Mouse (Mus musculus) heart, adult 2 months (tissue): Measurements from ENCODE around the gene Tvp23b. TPM values are rescaled to one million over a fixed set of nuclear protein-coding genes. Genes with fewer than 3 reads are reported as not detected.
A peak's percentile ranks its signal among the peaks of the same experiment; 100 is the strongest.

ENCODE experiments used
- DNase-seq, 2 experiments: peaks; one replicate each; pipeline ENCODE4 v3.0.0; 2021
- H3K27ac ChIP-seq: fragments of 200-600 bp; 2 replicates; pipeline ENCODE4 v1.8.1; 2022
- H3K27me3 ChIP-seq: fragments of 200-500 bp; 2 replicates; pipeline ENCODE4 v1.6.1; 2012; ENCODE audit warnings: mild to moderate bottlenecking, low read length, inconsistent platforms, mixed read lengths; ENCODE audit not compliant: control insufficient read depth, insufficient read depth
- H3K36me3 ChIP-seq: fragments of 200-500 bp; 2 replicates; pipeline ENCODE4 v1.6.1; 2012; ENCODE audit warnings: low read length, inconsistent platforms; ENCODE audit not compliant: control insufficient read depth, insufficient read depth
- H3K4me1 ChIP-seq: fragments of 200-500 bp; 2 replicates; pipeline ENCODE4 v1.6.1; 2011; ENCODE audit warnings: low read length; ENCODE audit not compliant: control insufficient read depth, insufficient read depth
- H3K4me3 ChIP-seq: fragments of 200-600 bp; 2 replicates; pipeline ENCODE4 v1.8.1; 2022
- H3K79me2 ChIP-seq: fragments of 200-500 bp; replicated peaks from 2 replicates; pipeline ENCODE4 v1.6.1; 2012; ENCODE audit warnings: mild to moderate bottlenecking, inconsistent platforms, low read length, moderate library complexity, mixed read lengths; ENCODE audit not compliant: control insufficient read depth, insufficient read depth
- H3K9ac ChIP-seq: fragments of 200-500 bp; 2 replicates; pipeline ENCODE4 v1.6.1; 2012; ENCODE audit warnings: low read depth, mild to moderate bottlenecking, control low read depth, inconsistent platforms, low read length, mixed read lengths
- CTCF ChIP-seq: fragments of 200-600 bp; IDR thresholded peaks from 2 replicates; pipeline ENCODE4 v1.8.1; 2022; ENCODE audit warnings: antibody characterized with exemption, mild to moderate bottlenecking, moderate library complexity
- EP300 ChIP-seq: fragments of 200-500 bp; IDR thresholded peaks from 2 replicates; pipeline ENCODE4 v1.6.1; 2011; ENCODE audit warnings: low read depth, low read length, control low read depth; ENCODE audit not compliant: insufficient read depth
- POLR2A ChIP-seq: fragments of 200-500 bp; IDR thresholded peaks from 2 replicates; pipeline ENCODE4 v1.6.1; 2011; ENCODE audit warnings: mild to moderate bottlenecking, low read depth, low read length, control low read depth; ENCODE audit not compliant: insufficient read depth
- WGBS: fragments of 180-500 bp; shearing (Covaris S2); methylation state at CpG from one replicate; pipeline ENCODE4 v1.1.7; 2018; 5-methylcytosine and 5-hydroxymethylcytosine counted together
- intact Hi-C: fragments of 180-260 bp; cut with DNase I; formaldehyde crosslinking; loops from one replicate; pipeline ENCODE4 v1.15.1; 2025
- polyA plus RNA-seq: library from polyadenylated mRNA; depleted of rRNA; stranded (reverse); fragments of >200 nt; gene quantifications from 2 replicates; pipeline ENCODE4 v1.2.3, GENCODE M21; 2012
- total RNA-seq, 2 experiments: library from RNA; stranded (reverse); gene quantifications; 2 replicates each; pipeline ENCODE4 v1.2.3; 2021

Gene Tvp23b
- total and polyA plus RNA-seq, 3 experiments = 9.7 to 24.5 (median 21.9) TPM

DNA sequence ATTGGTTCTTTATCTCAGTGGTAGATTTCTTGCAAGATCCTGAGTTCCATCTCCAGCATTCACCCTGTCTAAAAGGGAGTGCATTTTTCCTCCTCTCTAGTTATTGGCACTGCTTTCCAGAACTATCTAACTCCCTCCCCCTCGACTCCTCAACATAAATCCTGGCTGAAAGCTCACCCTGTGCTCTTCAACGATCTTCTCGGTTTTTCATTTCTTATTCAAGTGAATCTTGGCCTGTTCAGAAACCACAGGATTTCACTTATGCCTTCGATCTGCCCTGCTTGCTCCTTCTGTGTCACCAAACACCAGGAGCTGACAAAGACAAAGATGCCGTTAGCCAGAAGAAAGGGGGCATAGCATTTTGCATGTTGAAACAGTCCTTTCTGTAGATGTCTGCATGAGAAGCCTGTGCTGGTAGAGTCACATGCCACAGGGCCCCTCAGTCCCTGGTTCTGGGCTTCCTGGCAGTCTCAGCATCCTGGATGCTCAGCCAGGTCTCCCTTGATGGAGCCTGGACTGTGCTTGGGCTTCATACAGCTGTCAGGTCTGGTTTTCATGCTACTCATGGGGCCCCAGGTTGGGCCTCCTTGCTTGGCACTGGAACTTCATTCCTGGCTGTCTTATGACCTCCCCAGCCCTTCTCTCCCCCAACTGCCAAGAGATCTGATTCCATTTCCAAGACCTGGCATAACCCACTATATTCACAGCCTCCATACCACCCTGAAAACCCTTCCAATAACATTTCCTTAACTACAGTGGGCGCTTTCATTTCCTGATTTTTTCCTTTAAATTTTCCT is 40.9 kb downstream of the Tvp23b start:
- DNase-seq = peak in 1 of 2 experiments; percentile 17
- Histone ChIP-seq H3K4me3 (no peak overlapping the region), H3K9ac (no peak overlapping the region), H3K4me1 (peaks cover 3% of the 10 kb centered on the region), H3K27me3 (no peaks in the 10 kb centered on the region), H3K79me2 (no peaks in the 10 kb centered on the region), H3K36me3 (no peaks in the 10 kb centered on the region), H3K27ac (no peak overlapping the region)
- intact Hi-C loops = no loop called here
- TF ChIP-seq EP300 (no peak), CTCF (no peak), POLR2A (no peak)
- 70% methylated on average over 6 of the region's 6 CpGs for WGBS

DNA sequence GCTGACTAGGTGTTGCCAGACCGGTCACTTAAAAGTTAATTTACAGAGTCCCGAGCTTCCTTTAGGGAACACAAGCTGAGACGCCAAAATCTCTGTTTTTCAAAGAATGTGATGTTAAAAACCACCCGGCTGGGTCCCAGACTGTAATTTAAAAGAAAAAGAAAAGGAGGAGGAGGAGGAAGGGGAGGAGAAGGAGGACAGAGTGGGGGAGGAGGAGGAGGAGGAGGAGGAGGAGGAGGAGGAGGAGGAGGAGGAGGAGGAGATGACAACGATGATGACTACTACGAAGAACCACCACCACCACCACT is 41.4 kb downstream of the Tvp23b start:
- no peak overlapping the region for H3K9ac ChIP-seq

DNA sequence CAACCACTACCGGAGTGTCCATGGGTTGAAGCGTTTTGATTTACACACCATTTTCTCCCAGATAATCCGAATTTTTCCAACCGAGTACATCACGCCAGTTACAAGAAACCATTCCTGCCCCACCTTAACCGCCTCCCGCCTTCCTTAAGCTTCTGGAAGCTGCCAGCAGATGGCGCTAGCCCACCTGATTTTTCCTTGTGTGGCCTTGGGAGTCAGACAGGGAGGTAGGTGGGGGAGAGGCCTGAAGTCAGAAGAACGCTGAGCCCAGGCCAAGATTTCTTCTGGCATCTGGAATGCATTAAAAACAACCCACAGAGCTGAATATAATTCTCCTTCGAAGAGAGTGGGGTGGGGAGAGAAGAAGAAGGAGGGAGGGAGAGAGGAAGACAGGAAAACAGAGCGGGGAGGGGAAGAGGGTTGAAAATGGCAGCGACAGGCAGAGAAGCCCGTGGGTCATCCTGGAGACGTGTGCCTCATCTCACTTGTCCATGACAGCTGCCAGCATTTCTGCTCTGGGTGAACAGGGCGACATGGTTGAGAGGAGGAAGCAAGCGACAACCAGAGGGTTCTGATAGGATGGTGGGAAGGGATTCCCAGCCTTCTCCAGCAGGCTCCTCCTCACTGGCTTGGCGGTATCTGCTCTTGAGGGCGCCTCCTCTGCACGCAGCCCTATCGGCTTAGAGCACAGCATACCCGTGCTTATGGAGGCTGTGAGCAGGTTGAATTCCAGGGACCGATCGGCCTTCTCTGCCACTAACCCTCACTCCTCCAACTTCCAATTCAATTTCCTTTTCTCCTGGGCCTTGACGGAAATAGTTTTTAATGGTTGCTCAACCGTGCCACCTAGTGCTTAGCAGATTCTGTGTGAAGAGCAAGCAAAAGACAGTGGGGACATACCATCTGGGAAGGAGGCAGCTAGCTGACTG is 42.1 kb downstream of the Tvp23b start:
- H3K36me3 ChIP-seq = no peaks in the 10 kb centered on the region
- H3K4me1 ChIP-seq = peaks cover 3% of the 10 kb centered on the region
- DNase-seq = peak; percentile 91 to 93
- peak overlapping the region; percentile 81 for H3K27ac ChIP-seq
- 20% methylated on average over 25 of the region's 25 CpGs for WGBS
- intact Hi-C loops = loop anchor here (1.0 kb wide), 2 partner anchors 214 to 244 kb away; no protein-coding TSS in a partner anchor
- H3K9ac ChIP-seq = peak overlapping the region; percentile 13
- peak; percentile 18; the same call in 1 of the 2 replicates for TF ChIP-seq POLR2A
- peak; percentile 96 for TF ChIP-seq EP300
- TF ChIP-seq CTCF = peak; percentile 87
- H3K27me3 ChIP-seq = no peaks in the 10 kb centered on the region
- peak overlapping the region; percentile 31 for H3K4me3 ChIP-seq
- H3K79me2 ChIP-seq = no peaks in the 10 kb centered on the region

More for the DNA sequence above, 41.4 kb downstream of the Tvp23b start:
- 9% methylated on average over 6 of the region's 6 CpGs for WGBS
- intact Hi-C loops = loop anchor here (1.0 kb wide), 2 partner anchors 215 to 245 kb away; no protein-coding TSS in a partner anchor
- no peak overlapping the region for H3K4me3 ChIP-seq
- TF ChIP-seq POLR2A = no peak
- TF ChIP-seq EP300 = no peak
- no peak for TF ChIP-seq CTCF
- H3K79me2 ChIP-seq = no peaks in the 10 kb centered on the region
- DNase-seq = no peak
- H3K27ac ChIP-seq = no peak overlapping the region; the same call in 1 of the 2 replicates
- H3K27me3 ChIP-seq = no peaks in the 10 kb centered on the region
- H3K36me3 ChIP-seq = no peaks in the 10 kb centered on the region
- H3K4me1 ChIP-seq = peaks cover 3% of the 10 kb centered on the region

DNA sequence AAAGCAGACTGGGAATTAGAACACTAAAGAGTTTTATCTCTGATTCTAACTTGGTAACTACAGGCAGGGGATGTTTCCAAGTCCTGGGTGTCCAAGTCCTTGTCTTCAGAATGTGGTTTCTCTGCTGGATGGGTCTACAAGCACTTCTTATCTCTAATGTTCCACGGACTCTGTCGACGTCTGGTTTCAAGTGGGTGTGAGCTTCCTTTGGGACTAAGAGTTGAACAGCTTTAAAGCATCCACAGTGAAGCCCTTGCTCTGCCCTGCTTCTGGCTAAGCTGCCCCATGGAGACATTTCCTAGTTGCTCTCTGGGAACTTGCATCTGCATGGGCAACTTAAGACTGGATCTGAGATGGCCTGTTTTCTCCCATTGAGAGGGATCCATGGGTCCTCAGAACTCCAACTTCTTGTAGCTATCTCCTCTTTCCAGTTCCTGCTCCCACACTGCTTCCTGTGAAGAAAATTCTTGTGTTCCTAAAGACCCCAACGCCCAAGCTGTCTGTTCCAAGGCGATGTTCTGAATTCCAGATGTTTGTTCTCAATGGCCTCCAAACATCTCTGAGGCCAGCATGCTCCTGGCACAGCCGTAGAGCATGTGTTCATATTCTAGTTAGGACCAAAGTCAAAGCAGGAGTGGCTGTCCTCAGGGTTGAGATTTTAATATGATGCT is 45.0 kb downstream of the Tvp23b start:
- Histone ChIP-seq H3K36me3 (no peaks in the 10 kb centered on the region), H3K4me3 (no peak overlapping the region), H3K27ac (peak overlapping the region; percentile 52), H3K9ac (no peak overlapping the region), H3K4me1 (peaks cover 3% of the 10 kb centered on the region), H3K79me2 (no peaks in the 10 kb centered on the region), H3K27me3 (no peaks in the 10 kb centered on the region)
- WGBS = 28% methylated on average over 6 of the region's 6 CpGs
- TF ChIP-seq CTCF (no peak), POLR2A (no peak), EP300 (no peak)
- intact Hi-C loops = loop anchor here (2.0 kb wide), 1 partner anchor 103 kb away; no protein-coding TSS in a partner anchor
- DNase-seq = peak; percentile 57 to 76

DNA sequence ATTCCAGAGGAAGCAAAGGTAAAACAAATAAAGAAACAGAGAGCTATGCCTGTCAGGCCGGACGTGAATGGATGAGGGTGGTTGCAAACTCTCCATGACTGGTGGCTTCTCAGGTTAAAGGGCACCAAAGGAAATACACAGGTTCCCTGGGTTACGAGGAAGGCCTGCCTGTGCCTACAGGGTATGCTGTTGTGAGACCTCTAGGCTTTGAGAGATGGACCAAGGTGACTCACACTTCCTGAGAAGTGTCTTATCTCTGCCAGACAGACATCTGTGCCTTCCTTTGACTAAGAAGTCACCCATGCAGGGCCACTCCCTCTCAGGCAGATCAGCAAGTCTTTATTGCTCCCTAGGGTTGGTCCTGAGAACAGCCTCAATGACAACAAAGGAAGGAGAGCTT is 50.5 kb downstream of the Tvp23b start:
- DNase-seq = no peak
- WGBS = 52% methylated on average over 3 of the region's 3 CpGs
- intact Hi-C loops = no loop called here
- H3K27ac ChIP-seq = no peak overlapping the region
- no peaks in the 10 kb centered on the region for H3K36me3 ChIP-seq
- H3K27me3 ChIP-seq = no peaks in the 10 kb centered on the region
- peaks cover 2% of the 10 kb centered on the region; the same call in 1 of the 2 replicates for H3K4me1 ChIP-seq
- no peak overlapping the region for H3K9ac ChIP-seq
- H3K79me2 ChIP-seq = no peaks in the 10 kb centered on the region
- no peak overlapping the region for H3K4me3 ChIP-seq
- TF ChIP-seq EP300 = no peak
- TF ChIP-seq CTCF = no peak
- TF ChIP-seq POLR2A = no peak
